Mouse (Mus musculus) lung, postnatal 0 days (tissue): ENCODE measurements around the gene Aifm1. TPM values are rescaled to one million over a fixed set of nuclear protein-coding genes. Genes with fewer than 3 reads are reported as not detected.
"Not testable (repeated sequence)": the region's sequence is repeated elsewhere in the genome, so short reads cannot be mapped to it uniquely, and the experiment has no call there.

Source experiments
- ATAC-seq: fragments of 200-750 bp; cut with Nextera tagmentation; 2 replicates; pipeline ENCODE4 v1.8.0; 2017; ENCODE audit warnings: moderate library complexity
- DNase-seq: peaks from one replicate; pipeline ENCODE4 v3.0.0-alpha.2; 2016; ENCODE audit warnings: low spot score
- H3K27ac ChIP-seq: fragments of 300-500 bp; sonication (generic); 2 replicates; pipeline ENCODE4 v1.5.1; 2014; ENCODE audit warnings: antibody characterized with exemption, mild to moderate bottlenecking, low read length, mixed read lengths
- H3K27me3 ChIP-seq: fragments of 300-500 bp; sonication (generic); replicated peaks from 2 replicates; pipeline ENCODE4 v1.6.1; 2014; ENCODE audit warnings: low read length, mixed read lengths; ENCODE audit not compliant: insufficient read depth
- H3K36me3 ChIP-seq: fragments of 300-500 bp; sonication (generic); 2 replicates; pipeline ENCODE4 v1.6.1; 2014; ENCODE audit warnings: low read length, mixed read lengths; ENCODE audit not compliant: insufficient read depth
- H3K4me1 ChIP-seq: fragments of 300-500 bp; sonication (generic); 2 replicates; pipeline ENCODE4 v1.6.1; 2014; ENCODE audit warnings: antibody characterized with exemption, low read depth, low read length, mixed read lengths; ENCODE audit not compliant: insufficient read depth
- H3K4me2 ChIP-seq: fragments of 300-500 bp; sonication (generic); replicated peaks from 2 replicates; pipeline ENCODE4 v1.6.1; 2014; ENCODE audit warnings: low read depth, mild to moderate bottlenecking, low read length, moderate library complexity, mixed read lengths
- H3K4me3 ChIP-seq: fragments of 300-500 bp; sonication (generic); 2 replicates; pipeline ENCODE4 v1.5.1; 2014; ENCODE audit warnings: low read depth, low read length
- H3K9ac ChIP-seq: fragments of 300-500 bp; sonication (generic); replicated peaks from 2 replicates; pipeline ENCODE4 v1.6.1; 2014; ENCODE audit warnings: low read depth, mild to moderate bottlenecking
- H3K9me3 ChIP-seq: fragments of 300-500 bp; sonication (generic); 2 replicates; pipeline ENCODE4 v1.6.1; 2016; ENCODE audit warnings: low read length, mixed read lengths
- CTCF ChIP-seq: IDR thresholded peaks from 2 replicates; pipeline ENCODE4 v1.5.1; 2016; ENCODE audit warnings: antibody characterized with exemption, mild to moderate bottlenecking
- EP300 ChIP-seq: IDR thresholded peaks from 2 replicates; pipeline ENCODE4 v1.6.1; 2016; ENCODE audit warnings: antibody characterized with exemption, mild to moderate bottlenecking, control low read depth
- WGBS: fragments of 180-500 bp; shearing (Covaris S2); extraction: QIAGEN DNeasy Blood & Tissue Kit; methylation state at CpG from one replicate; pipeline ENCODE4 v1.1.7; 2014; 5-methylcytosine and 5-hydroxymethylcytosine counted together
- polyA plus RNA-seq: library from polyadenylated mRNA; unstranded; fragments of >200 nt; fragmentation: Nextera tagmentation; extraction: Ambion mirVana; gene quantifications from 2 replicates; pipeline ENCODE4 v1.2.1, GENCODE M21; 2015

The Aifm1 gene
- polyA plus RNA-seq, 1 experiment from 2014 or later = 30.4 TPM

DNA sequence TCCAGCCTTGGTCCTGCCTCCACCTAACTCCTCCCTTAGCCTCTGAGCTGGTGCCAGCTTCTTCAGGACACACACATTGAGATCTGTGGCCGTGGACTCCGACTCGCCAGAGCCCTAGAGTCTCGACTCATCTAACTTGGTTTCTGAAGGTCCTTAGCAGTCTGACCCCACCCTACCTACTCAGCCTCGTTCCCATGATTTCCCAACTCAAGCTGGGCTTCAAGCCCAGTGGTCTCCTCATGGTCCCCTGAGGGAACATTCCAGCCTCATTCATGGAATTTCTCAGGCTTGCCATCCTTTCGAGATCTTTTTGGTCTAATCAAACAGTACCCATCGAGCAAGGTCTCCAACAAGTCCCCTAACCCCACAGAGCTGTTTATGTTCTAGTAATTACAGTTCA lies 71.4 kb downstream of the Aifm1 start:
- no peaks in the 10 kb centered on the region for H3K27me3 ChIP-seq
- TF ChIP-seq EP300 (no peak), CTCF (no peak)
- H3K36me3 ChIP-seq = no peaks in the 10 kb centered on the region
- 62% methylated on average over 7 of the region's 7 CpGs for WGBS
- DNase-seq (no peak), ATAC-seq (no peak)
- H3K27ac ChIP-seq = no peak overlapping the region
- no peak overlapping the region for H3K4me2 ChIP-seq
- H3K4me1 ChIP-seq = no peaks in the 10 kb centered on the region
- H3K4me3 ChIP-seq = no peak overlapping the region
- H3K9me3 ChIP-seq = no peaks in the 10 kb centered on the region
- no peak overlapping the region for H3K9ac ChIP-seq

DNA sequence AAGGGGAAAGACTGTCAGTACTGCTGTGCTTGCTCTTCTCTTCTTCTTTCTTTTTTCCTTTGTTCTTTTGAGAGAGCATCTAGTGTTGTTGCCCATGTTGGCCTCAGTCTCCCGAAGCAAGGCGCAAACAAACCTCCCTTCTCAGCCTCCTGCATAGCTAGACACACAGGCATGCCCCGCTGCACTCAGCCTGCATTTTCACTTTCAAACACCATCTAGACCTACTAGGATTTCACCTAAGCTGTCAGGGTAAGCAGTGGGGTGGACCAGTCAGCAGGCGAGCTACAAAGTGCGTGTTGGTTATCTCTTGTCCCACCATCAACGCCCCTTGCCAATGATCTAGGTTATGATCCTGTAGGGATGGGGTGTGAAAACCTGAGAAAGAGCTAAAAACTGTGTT lies 71.8 kb downstream of the Aifm1 start:
- ATAC-seq = no peak
- DNase-seq = no peak
- no peak overlapping the region for H3K4me3 ChIP-seq

DNA sequence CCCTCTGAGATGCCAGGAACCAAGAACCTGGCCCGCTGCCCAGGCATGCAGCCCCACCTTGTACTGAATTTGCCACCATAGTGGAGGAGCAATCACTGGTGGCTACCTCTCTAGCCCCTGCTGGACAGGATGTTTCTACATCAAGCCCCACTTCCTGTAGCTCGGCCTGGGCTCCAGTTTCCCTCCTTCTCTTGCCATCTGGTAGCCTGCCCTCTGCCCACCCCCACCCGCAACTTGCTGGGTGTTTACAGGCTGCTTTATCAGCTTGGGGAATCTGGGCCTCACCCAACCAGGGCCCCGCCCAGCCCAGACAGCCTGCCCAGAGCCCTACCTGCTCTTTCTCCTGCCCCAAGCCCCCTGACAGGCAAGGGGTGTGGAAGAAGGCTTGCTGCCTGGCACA lies 74.3 kb downstream of the Aifm1 start:
- ATAC-seq = peak; percentile 73
- peak; percentile 40 for DNase-seq
- Histone ChIP-seq H3K27ac (0 out of 2 replicates have a peak overlapping the region, but pooled peaks have one; percentile 26), H3K36me3 (no peaks in the 10 kb centered on the region), H3K9me3 (no peaks in the 10 kb centered on the region), H3K4me3 (no peak overlapping the region), H3K4me1 (no peaks in the 10 kb centered on the region), H3K9ac (no peak overlapping the region), H3K4me2 (no peak overlapping the region), H3K27me3 (no peaks in the 10 kb centered on the region)
- TF ChIP-seq CTCF = no peak
- TF ChIP-seq EP300 = peak; percentile 30; the same call in 1 of the 2 replicates
- 40% methylated on average over 4 of the region's 4 CpGs for WGBS

More for the DNA sequence above, 71.8 kb downstream of the Aifm1 start:
- no peaks in the 10 kb centered on the region for H3K27me3 ChIP-seq
- no peak overlapping the region for H3K27ac ChIP-seq
- no peaks in the 10 kb centered on the region for H3K4me1 ChIP-seq
- H3K9ac ChIP-seq = no peak overlapping the region
- WGBS = 78% methylated on average over 6 of the region's 6 CpGs
- H3K9me3 ChIP-seq = no peaks in the 10 kb centered on the region
- TF ChIP-seq EP300 (no peak), CTCF (no peak)
- H3K36me3 ChIP-seq = no peaks in the 10 kb centered on the region
- H3K4me2 ChIP-seq = no peak overlapping the region

DNA sequence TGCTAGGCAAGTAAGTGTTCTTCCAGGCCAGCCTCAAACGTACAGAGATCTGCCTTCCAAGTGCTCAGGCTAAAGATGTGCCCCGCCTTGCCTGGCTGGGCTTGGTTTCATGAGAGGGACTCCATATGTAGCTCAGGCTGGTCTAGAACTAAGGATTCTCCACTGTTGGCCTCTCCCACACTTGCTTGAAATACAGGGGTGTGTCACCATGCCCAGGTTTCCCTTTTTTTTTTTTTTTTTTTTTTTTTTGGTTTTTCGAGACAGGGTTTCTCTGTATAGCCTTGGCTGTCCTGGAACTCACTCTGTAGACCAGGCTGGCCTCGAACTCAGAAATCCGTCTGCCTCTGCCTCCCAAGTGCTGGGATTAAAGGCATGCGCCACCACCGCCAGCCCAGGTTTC lies 77.3 kb downstream of the Aifm1 start:
- ATAC-seq, DNase-seq, H3K4me1 ChIP-seq, H3K27me3 ChIP-seq, H3K9ac ChIP-seq, H3K36me3 ChIP-seq, H3K27ac ChIP-seq, H3K4me2 ChIP-seq, H3K4me3 ChIP-seq, H3K9me3 ChIP-seq: not testable (repeated sequence)
- 76% methylated on average over 5 of the region's 7 CpGs for WGBS

DNA sequence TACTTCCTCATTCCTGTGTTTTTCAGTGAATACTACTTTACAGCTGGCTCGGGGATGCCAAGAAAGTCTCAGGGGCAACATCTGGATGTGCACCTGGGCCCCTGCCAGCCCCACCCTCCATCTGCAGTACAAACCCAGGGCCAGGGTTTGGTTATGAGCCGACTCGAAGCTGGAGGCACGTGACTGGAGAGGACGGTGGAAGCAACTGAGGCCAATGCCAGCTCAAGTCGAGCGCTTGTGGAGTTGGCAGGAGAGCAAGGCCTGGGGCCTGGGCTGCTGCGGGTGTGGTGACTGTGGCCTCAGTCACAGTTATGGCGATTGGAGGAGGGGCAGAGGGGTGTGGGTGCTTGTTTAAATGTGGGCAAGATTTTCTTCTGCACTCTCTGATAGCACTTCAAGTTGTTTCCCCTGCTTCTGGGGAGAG lies 77.9 kb downstream of the Aifm1 start:
- no peaks in the 10 kb centered on the region for H3K9me3 ChIP-seq
- no peak for TF ChIP-seq EP300
- no peak for TF ChIP-seq CTCF
- no peak overlapping the region for H3K4me2 ChIP-seq
- no peak overlapping the region for H3K27ac ChIP-seq
- H3K4me1 ChIP-seq = no peaks in the 10 kb centered on the region
- no peak overlapping the region for H3K9ac ChIP-seq
- H3K4me3 ChIP-seq = no peak overlapping the region
- no peaks in the 10 kb centered on the region for H3K27me3 ChIP-seq
- no peaks in the 10 kb centered on the region for H3K36me3 ChIP-seq
- DNase-seq (no peak), ATAC-seq (no peak)
- WGBS = 25% methylated on average over 5 of the region's 9 CpGs

DNA sequence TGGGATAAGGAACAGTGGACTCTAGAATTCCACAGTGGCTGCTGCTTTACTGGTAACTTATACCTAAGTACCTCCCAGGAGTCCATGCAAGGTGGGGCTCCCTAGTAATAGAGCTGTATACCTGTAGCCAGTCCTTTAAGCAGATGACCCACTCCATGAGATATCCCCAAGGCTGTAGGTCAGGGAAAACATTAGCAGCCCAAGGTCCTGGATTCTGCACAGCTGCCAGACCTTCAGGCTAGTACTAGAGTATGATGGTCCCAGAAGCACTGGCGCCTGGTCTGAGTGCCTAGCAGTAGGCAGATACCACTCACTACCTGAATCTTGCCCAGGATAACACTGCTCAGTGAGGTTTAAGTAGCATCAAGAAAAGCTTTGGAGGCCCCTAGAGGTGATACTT lies 79.1 kb downstream of the Aifm1 start:
- TF ChIP-seq EP300 = no peak
- TF ChIP-seq CTCF = no peak

DNA sequence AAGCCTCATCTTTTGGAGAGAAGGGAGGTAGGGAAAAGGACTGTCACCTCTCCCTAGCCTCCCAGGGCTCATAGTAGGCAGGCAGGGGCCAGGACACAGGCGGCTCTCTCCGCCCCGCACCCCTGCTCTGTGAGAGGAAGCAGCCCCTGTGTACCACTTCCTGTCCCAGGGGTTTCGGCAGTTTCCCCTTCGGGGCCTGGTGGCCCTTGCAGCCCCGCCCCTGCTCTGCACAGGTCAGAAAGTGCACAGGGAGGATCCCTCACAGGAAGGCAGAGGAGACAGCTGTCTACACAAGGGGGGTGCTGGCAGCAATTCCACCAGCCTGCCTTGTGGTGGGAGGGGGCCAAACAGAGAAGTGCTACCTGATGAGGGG lies 79.8 kb downstream of the Aifm1 start:
- DNase-seq (peak; percentile 40), ATAC-seq (peak; percentile 78)
- no peaks in the 10 kb centered on the region for H3K36me3 ChIP-seq
- no peaks in the 10 kb centered on the region for H3K9me3 ChIP-seq
- H3K4me1 ChIP-seq = no peaks in the 10 kb centered on the region
- no peak overlapping the region for H3K9ac ChIP-seq
- H3K27me3 ChIP-seq = no peaks in the 10 kb centered on the region
- TF ChIP-seq CTCF (no peak), EP300 (no peak)
- no peak overlapping the region for H3K27ac ChIP-seq
- whole genome bisulfite sequencing = 34% methylated on average over 6 of the region's 6 CpGs
- no peak overlapping the region for H3K4me3 ChIP-seq
- no peak overlapping the region for H3K4me2 ChIP-seq

More for the DNA sequence above, 79.1 kb downstream of the Aifm1 start:
- Histone ChIP-seq H3K4me2 (no peak overlapping the region), H3K36me3 (no peaks in the 10 kb centered on the region), H3K27ac (no peak overlapping the region), H3K4me3 (no peak overlapping the region), H3K9me3 (no peaks in the 10 kb centered on the region), H3K27me3 (no peaks in the 10 kb centered on the region), H3K9ac (no peak overlapping the region), H3K4me1 (no peaks in the 10 kb centered on the region)
- DNase-seq = no peak
- no peak for ATAC-seq
- 92% methylated on average over 1 of the region's 1 CpGs for WGBS
